Mouse (Mus musculus): Measurements from ENCODE around the gene Rai1.

GRCm38 (mm10) chr11:60190055-60190641 is 85.3 kb downstream of the Rai1 start:
- no peak for TF ChIP-seq UBTF (IDR thresholded peaks at IDR 0.05; ENCODE audit: borderline replicate concordance, insufficient read depth, low read depth, low read length)
- TF ChIP-seq CHD1 (IDR thresholded peaks at IDR 0.05; ENCODE audit: low read depth, low read length): no peak
- no peak for TF ChIP-seq MYC (IDR thresholded peaks at IDR 0.05; ENCODE audit: low read depth, low read length)
- no peak for TF ChIP-seq ZC3H11A (IDR thresholded peaks at IDR 0.05; ENCODE audit: low read depth, low read length)
- TF ChIP-seq MAX (IDR thresholded peaks at IDR 0.05; ENCODE audit: low read length): no peak
- TF ChIP-seq ELF1 (IDR thresholded peaks at IDR 0.05; ENCODE audit: low read depth, low read length): no peak
- TF ChIP-seq CTCF (IDR thresholded peaks at IDR 0.05 in 2 of 3, conservative IDR thresholded peaks at IDR 0.05 in 1 of 3; ENCODE audit: control insufficient read depth in 1 of 3, insufficient read depth in 1 of 3, low read depth in 2 of 3, low read length in 3 of 3, poor library complexity in 1 of 3, severe bottlenecking in 1 of 3): no peak
- no peak for TF ChIP-seq MAFK (IDR thresholded peaks at IDR 0.05; ENCODE audit: borderline replicate concordance, low read depth, low read length)
- no peak for TF ChIP-seq POLR2A (IDR thresholded peaks at IDR 0.05; ENCODE audit: control insufficient read depth in 1 of 2, insufficient read depth in 1 of 2, low read depth in 1 of 2, low read length in 2 of 2, poor library complexity in 1 of 2)
- no peak for TF ChIP-seq TAL1 (IDR thresholded peaks at IDR 0.05; ENCODE audit: low read length)
- TF ChIP-seq ZNF384 (IDR thresholded peaks at IDR 0.05; ENCODE audit: low read depth, low read length): no peak
- no peak for TF ChIP-seq SMC3 (IDR thresholded peaks at IDR 0.05; ENCODE audit: low read depth, low read length)
- TF ChIP-seq SIN3A (IDR thresholded peaks at IDR 0.05; ENCODE audit: low read length): no peak

Data from MEL (cell line).